Mouse (Mus musculus) cerebellum, adult 2 months (tissue): Measurements from ENCODE around the gene Racgap1.

ENCODE experiments used
- CTCF ChIP-seq: fragments of 200-500 bp; IDR thresholded peaks from 2 replicates; pipeline ENCODE4 v1.5.1; 2011; ENCODE audit warnings: low read depth, mild to moderate bottlenecking, control low read depth, low read length, moderate library complexity, borderline replicate concordance; ENCODE audit not compliant: insufficient read depth
- POLR2A ChIP-seq: fragments of 200-500 bp; IDR thresholded peaks from 2 replicates; pipeline ENCODE4 v1.6.1; 2011; ENCODE audit warnings: low read length, control low read depth, borderline replicate concordance; ENCODE audit not compliant: insufficient read depth

DNA sequence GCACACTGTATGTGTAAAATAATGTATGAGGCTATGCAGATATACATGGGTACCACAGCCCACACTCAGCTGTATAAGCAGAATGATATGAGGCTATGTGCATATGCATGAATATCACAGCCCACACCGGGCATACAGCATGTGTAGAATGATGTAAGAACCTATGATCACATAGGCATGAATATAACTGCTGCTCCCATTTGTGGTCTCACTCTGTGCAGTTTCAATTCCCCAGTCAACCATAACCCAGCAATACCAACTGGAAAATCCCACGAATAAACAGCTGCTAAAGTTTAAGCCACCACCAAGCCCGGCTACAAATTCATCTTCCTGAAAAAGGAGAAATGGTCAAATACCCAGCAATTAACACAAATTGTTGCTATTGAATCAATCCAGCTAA is 32.9 kb downstream of the Racgap1 start:
- TF ChIP-seq POLR2A (no peak), CTCF (no peak)
